Mouse (Mus musculus) stomach, postnatal 0 days (tissue): Measurements from ENCODE around the gene Tmeff2.

Experiments used
- CTCF ChIP-seq: IDR thresholded peaks from 2 replicates; pipeline ENCODE4 v1.5.1; 2016; ENCODE audit warnings: antibody characterized with exemption, low read depth, mild to moderate bottlenecking, moderate library complexity
- EP300 ChIP-seq: optimal IDR thresholded peaks from 2 replicates; pipeline ENCODE3; 2016; ENCODE audit warnings: antibody characterized with exemption

DNA sequence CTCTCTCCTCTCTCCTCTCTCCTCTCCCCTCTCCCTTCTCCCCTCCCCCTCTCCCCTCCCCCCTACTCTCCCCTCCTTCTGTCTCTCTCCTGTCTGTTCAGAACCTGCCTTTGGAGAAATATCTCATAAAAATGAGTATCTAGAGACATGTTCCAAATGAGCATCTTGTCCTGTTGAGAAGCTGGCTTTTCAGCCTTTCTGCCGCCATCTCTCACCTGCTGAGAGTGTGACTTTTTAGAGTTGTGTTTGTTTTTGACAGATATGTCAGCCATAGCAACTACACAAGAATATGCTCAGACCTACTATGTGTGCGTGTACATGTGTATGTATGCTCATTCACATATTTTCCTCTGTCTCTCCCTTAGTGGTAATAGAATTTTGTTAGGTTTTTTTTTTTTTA is 283.8 kb downstream of the Tmeff2 start:
- TF ChIP-seq CTCF: no peak
- TF ChIP-seq EP300: no peak
